Mouse (Mus musculus): ENCODE results near the gene Gfy. TPM values are rescaled to one million over a fixed set of nuclear protein-coding genes. Genes with fewer than 3 reads are reported as not detected.
A peak's percentile ranks its signal among the peaks of the same experiment; 100 is the strongest.

Gfy gene
- total RNA-seq, 1 experiment = not detected

DNA sequence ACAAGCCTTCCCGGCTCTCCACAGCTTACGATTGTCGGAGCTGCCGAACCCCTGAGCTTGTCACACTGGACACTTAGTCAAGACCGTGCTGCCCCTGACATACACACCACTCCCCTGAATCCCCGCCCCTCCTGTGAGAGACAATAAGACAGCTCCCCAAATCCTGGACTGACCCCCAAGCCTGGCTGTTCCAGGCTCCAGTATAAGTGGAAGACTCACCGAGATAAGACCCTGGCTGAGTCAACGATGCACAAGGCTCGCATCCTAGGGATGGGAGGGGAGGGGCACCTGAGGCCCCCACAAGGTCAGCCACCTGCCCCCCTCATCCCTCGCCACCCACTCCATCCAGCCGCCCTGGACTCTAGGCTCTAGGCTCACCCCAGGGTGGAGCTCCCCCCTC, 47.5 kb downstream of the Gfy start:
- H3K9ac ChIP-seq (ENCODE audit: insufficient read depth, low read depth, low read length, poor library complexity, severe bottlenecking) = peak overlapping the region; percentile 64; the same call in 1 of the 2 replicates
- H3K27ac ChIP-seq (ENCODE audit: insufficient read depth, low read depth, low read length, poor library complexity, severe bottlenecking) = no peak overlapping the region

DNA sequence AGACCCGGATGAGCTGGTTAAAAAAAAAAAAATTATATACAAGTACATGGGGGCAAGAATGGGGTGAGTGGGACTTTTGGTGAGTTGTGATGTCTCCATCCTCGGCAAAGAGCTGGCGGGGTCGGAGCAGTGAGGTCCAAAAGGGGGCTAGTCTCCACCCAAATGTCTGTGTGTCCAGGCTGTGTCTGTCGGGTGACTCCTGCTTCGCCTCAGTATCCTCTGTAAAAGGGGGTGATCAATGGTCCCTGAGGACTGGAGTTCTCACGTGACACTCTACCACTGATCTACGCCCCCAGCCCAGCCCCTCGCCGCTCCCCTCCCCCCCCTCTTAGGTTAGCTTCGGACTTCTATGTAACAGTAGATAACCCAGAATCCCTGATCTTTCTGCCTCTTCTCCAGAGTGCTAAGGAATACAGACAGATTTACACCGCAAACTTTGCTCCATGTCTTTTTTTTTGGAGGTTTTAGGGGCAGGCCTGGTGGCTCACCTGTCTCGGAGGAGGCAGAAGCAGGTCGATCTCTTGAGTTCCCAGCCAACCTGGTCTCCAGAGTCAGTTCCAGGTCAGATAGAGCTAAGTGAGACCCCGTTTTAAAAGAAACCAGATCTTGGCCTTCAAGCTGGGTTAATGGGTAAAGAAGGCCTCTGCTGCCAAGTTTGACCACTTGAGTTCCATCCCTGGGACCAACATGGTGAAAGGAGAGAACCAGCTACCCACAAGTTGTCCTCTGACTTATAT, 49.4 kb downstream of the Gfy start:
- Histone ChIP-seq H3K9ac (ENCODE audit: insufficient read depth, low read depth, low read length, poor library complexity, severe bottlenecking) (peak overlapping the region; percentile 90; the same call in 1 of the 2 replicates), H3K9me3 (ENCODE audit: control insufficient read depth, insufficient read depth, low read depth, low read length) (no peaks in the 10 kb centered on the region), H3K4me3 (ENCODE audit: insufficient read depth in 1 of 2, low read depth in 1 of 2, low read length in 2 of 2, poor library complexity in 1 of 2, severe bottlenecking in 1 of 2) (peak overlapping the region; percentile 70 to 80), H3K36me3 (ENCODE audit: control insufficient read depth, insufficient read depth, low read length, poor library complexity, severe bottlenecking) (peaks cover 32% of the 10 kb centered on the region), H3K4me1 (ENCODE audit: control insufficient read depth in 2 of 2, insufficient read depth in 2 of 2, low read length in 2 of 2, poor library complexity in 1 of 2) (peaks cover 0 to 14% of the 10 kb centered on the region in 2 experiments; a peak in 1 of 4 replicates), H3K27ac (ENCODE audit: insufficient read depth, low read depth, low read length, poor library complexity, severe bottlenecking) (peak overlapping the region; percentile 72; the same call in 1 of the 2 replicates)
- in situ Hi-C loops (cut with MboI; ENCODE audit: low sequenced_read_pairs in 2 of 2, unreplicated experiment in 2 of 2) = loop anchor here in 1 of 2 experiments (5.0 kb wide), 1 partner anchor 53 kb away; no protein-coding TSS in a partner anchor
- TF ChIP-seq HCFC1 (IDR thresholded peaks at IDR 0.05; ENCODE audit: borderline replicate concordance, insufficient read depth, low read length) (no peak), ZNF384 (IDR thresholded peaks at IDR 0.05; ENCODE audit: low read depth, low read length) (no peak), MAFK (IDR thresholded peaks at IDR 0.05; ENCODE audit: insufficient read depth, low read depth, low read length) (no peak), CHD2 (IDR thresholded peaks at IDR 0.05; ENCODE audit: low read depth, low read length) (no peak), ZC3H11A (IDR thresholded peaks at IDR 0.05; ENCODE audit: borderline replicate concordance, low read depth, low read length) (no peak)
- no peak for DNase-seq (ENCODE audit: low read depth, low spot score)

More for the DNA sequence above, 47.5 kb downstream of the Gfy start:
- Histone ChIP-seq H3K4me3 (ENCODE audit: insufficient read depth in 1 of 2, low read depth in 1 of 2, low read length in 2 of 2, poor library complexity in 1 of 2, severe bottlenecking in 1 of 2) (peak overlapping the region in 1 of 2 experiments; percentile 44; a peak in 2 of 4 replicates), H3K9me3 (ENCODE audit: control insufficient read depth, insufficient read depth, low read depth, low read length) (no peaks in the 10 kb centered on the region), H3K4me1 (ENCODE audit: control insufficient read depth in 2 of 2, insufficient read depth in 2 of 2, low read length in 2 of 2, poor library complexity in 1 of 2) (peaks cover 0 to 18% of the 10 kb centered on the region in 2 experiments; a peak in 1 of 4 replicates), H3K36me3 (ENCODE audit: control insufficient read depth, insufficient read depth, low read length, poor library complexity, severe bottlenecking) (peaks cover 15% of the 10 kb centered on the region)
- no peak for DNase-seq (ENCODE audit: low read depth, low spot score)
- in situ Hi-C loops (cut with MboI; ENCODE audit: low sequenced_read_pairs in 2 of 2, unreplicated experiment in 2 of 2) = loop anchor here in 1 of 2 experiments (5.0 kb wide), 1 partner anchor 55 kb away; no protein-coding TSS in a partner anchor
- no peak for TF ChIP-seq ZNF384 (IDR thresholded peaks at IDR 0.05; ENCODE audit: low read depth, low read length)
- no peak for TF ChIP-seq MAFK (IDR thresholded peaks at IDR 0.05; ENCODE audit: insufficient read depth, low read depth, low read length)
- no peak for TF ChIP-seq CHD2 (IDR thresholded peaks at IDR 0.05; ENCODE audit: low read depth, low read length)
- TF ChIP-seq HCFC1 (IDR thresholded peaks at IDR 0.05; ENCODE audit: borderline replicate concordance, insufficient read depth, low read length) = no peak
- no peak for TF ChIP-seq ZC3H11A (IDR thresholded peaks at IDR 0.05; ENCODE audit: borderline replicate concordance, low read depth, low read length)

DNA sequence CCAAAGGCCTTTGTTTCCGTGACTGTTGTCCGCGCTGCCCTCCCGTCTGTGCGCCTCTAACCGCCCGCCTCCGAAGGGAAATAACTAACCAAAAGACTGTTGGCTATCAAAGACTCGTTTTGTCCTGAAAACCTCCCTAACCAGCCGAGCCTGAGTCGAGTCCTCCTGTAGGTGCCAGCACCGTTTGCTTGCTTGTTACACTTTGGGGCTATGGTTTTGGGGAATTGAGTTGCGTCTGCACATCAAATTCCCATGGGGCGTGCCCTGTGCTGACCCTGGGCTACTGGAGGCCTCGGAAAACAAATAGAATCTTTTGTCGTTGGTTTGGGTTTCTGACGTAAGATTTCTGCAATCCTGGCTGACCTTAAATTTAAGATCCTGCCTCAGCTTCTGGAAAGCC, 50.1 kb downstream of the Gfy start:
- Histone ChIP-seq H3K4me3 (ENCODE audit: insufficient read depth in 1 of 2, low read depth in 1 of 2, low read length in 2 of 2, poor library complexity in 1 of 2, severe bottlenecking in 1 of 2) (peak overlapping the region; percentile 70 to 80), H3K36me3 (ENCODE audit: control insufficient read depth, insufficient read depth, low read length, poor library complexity, severe bottlenecking) (peaks cover 32% of the 10 kb centered on the region), H3K9ac (ENCODE audit: insufficient read depth, low read depth, low read length, poor library complexity, severe bottlenecking) (peak overlapping the region; percentile 90), H3K9me3 (ENCODE audit: control insufficient read depth, insufficient read depth, low read depth, low read length) (no peaks in the 10 kb centered on the region), H3K27ac (ENCODE audit: insufficient read depth, low read depth, low read length, poor library complexity, severe bottlenecking) (peak overlapping the region; percentile 72), H3K4me1 (ENCODE audit: control insufficient read depth in 2 of 2, insufficient read depth in 2 of 2, low read length in 2 of 2, poor library complexity in 1 of 2) (peaks cover 0 to 14% of the 10 kb centered on the region in 2 experiments; a peak in 1 of 4 replicates)
- TF ChIP-seq MAFK (IDR thresholded peaks at IDR 0.05; ENCODE audit: insufficient read depth, low read depth, low read length) = no peak
- no peak for TF ChIP-seq CHD2 (IDR thresholded peaks at IDR 0.05; ENCODE audit: low read depth, low read length)
- no peak for TF ChIP-seq ZC3H11A (IDR thresholded peaks at IDR 0.05; ENCODE audit: borderline replicate concordance, low read depth, low read length)
- no peak for TF ChIP-seq ZNF384 (IDR thresholded peaks at IDR 0.05; ENCODE audit: low read depth, low read length)
- in situ Hi-C loops (cut with MboI; ENCODE audit: low sequenced_read_pairs in 2 of 2, unreplicated experiment in 2 of 2) = no loop called here
- DNase-seq (ENCODE audit: low read depth, low spot score) = no peak

GRCm38 (mm10) chr7:45128624-45129246, 50.6 kb downstream of the Gfy start, which contains the start of gene Rpl13a:
Rpl13a (minus strand) TSS chr7:45128761.
- peaks cover 0 to 11% of the 10 kb centered on the region in 2 experiments; a peak in 1 of 4 replicates for H3K4me1 ChIP-seq (ENCODE audit: control insufficient read depth in 2 of 2, insufficient read depth in 2 of 2, low read length in 2 of 2, poor library complexity in 1 of 2)
- peak; percentile 99 for DNase-seq (ENCODE audit: low read depth, low spot score)
- in situ Hi-C loops (cut with MboI; ENCODE audit: low sequenced_read_pairs in 2 of 2, unreplicated experiment in 2 of 2) = no loop called here
- H3K9me3 ChIP-seq (ENCODE audit: control insufficient read depth, insufficient read depth, low read depth, low read length) = no peaks in the 10 kb centered on the region
- H3K4me3 ChIP-seq (ENCODE audit: insufficient read depth in 1 of 2, low read depth in 1 of 2, low read length in 2 of 2, poor library complexity in 1 of 2, severe bottlenecking in 1 of 2) = peak within 1 kb of the TSS; percentile 80 to 99
- peak within 1 kb of the TSS; percentile 100 for H3K9ac ChIP-seq (ENCODE audit: insufficient read depth, low read depth, low read length, poor library complexity, severe bottlenecking)
- peaks cover 33% of the 10 kb centered on the region for H3K36me3 ChIP-seq (ENCODE audit: control insufficient read depth, insufficient read depth, low read length, poor library complexity, severe bottlenecking)
- peak within 1 kb of the TSS; percentile 96 for H3K27ac ChIP-seq (ENCODE audit: insufficient read depth, low read depth, low read length, poor library complexity, severe bottlenecking)
- 0 out of 2 replicates have a peak, but pooled peaks have one; percentile 6 for TF ChIP-seq MAFK (IDR thresholded peaks at IDR 0.05; ENCODE audit: insufficient read depth, low read depth, low read length)
- TF ChIP-seq HCFC1 (IDR thresholded peaks at IDR 0.05; ENCODE audit: borderline replicate concordance, insufficient read depth, low read length) = peak; percentile 80
- TF ChIP-seq ZC3H11A (IDR thresholded peaks at IDR 0.05; ENCODE audit: borderline replicate concordance, low read depth, low read length) = no peak
- TF ChIP-seq CHD2 (IDR thresholded peaks at IDR 0.05; ENCODE audit: low read depth, low read length) = peak; percentile 80
- no peak for TF ChIP-seq ZNF384 (IDR thresholded peaks at IDR 0.05; ENCODE audit: low read depth, low read length)

Measured in ES-E14 (cell line).